Mouse (Mus musculus) intestine, postnatal 0 days (tissue): ENCODE results near the gene Gemin7. TPM values are rescaled to one million over a fixed set of nuclear protein-coding genes. Genes with fewer than 3 reads are reported as not detected.

Experiments used
- ATAC-seq: fragments of 200-750 bp; cut with Nextera tagmentation; 2 replicates; pipeline ENCODE4 v1.8.0; 2017; ENCODE audit warnings: mild to moderate bottlenecking, moderate TSS enrichment, moderate library complexity
- H3K27ac ChIP-seq: fragments of 300-500 bp; sonication (generic); 2 replicates; pipeline ENCODE4 v1.5.1; 2014; ENCODE audit warnings: mild to moderate bottlenecking, low read depth, low read length, moderate library complexity
- H3K27me3 ChIP-seq: fragments of 300-500 bp; sonication (generic); replicated peaks from 2 replicates; pipeline ENCODE4 v1.6.1; 2014; ENCODE audit warnings: low read length, mixed read lengths; ENCODE audit not compliant: control insufficient read depth, insufficient read depth
- H3K36me3 ChIP-seq: fragments of 300-500 bp; sonication (generic); 2 replicates; pipeline ENCODE4 v1.6.1; 2014; ENCODE audit warnings: mild to moderate bottlenecking, moderate library complexity; ENCODE audit not compliant: control insufficient read depth, insufficient read depth
- H3K4me1 ChIP-seq: fragments of 300-500 bp; sonication (generic); replicated peaks from 2 replicates; pipeline ENCODE4 v1.6.1; 2014; ENCODE audit warnings: antibody characterized with exemption, low read length, mixed read lengths; ENCODE audit not compliant: control insufficient read depth, insufficient read depth
- H3K4me2 ChIP-seq: fragments of 300-500 bp; sonication (generic); replicated peaks from 2 replicates; pipeline ENCODE4 v1.6.1; 2014; ENCODE audit warnings: low read depth, mild to moderate bottlenecking, moderate library complexity
- H3K4me3 ChIP-seq: fragments of 300-500 bp; sonication (generic); 2 replicates; pipeline ENCODE4 v1.5.1; 2014; ENCODE audit warnings: low read depth, low read length
- H3K9ac ChIP-seq: fragments of 300-500 bp; sonication (generic); 2 replicates; pipeline ENCODE4 v1.6.1; 2014; ENCODE audit warnings: mild to moderate bottlenecking, low read depth, low read length
- H3K9me3 ChIP-seq: fragments of 300-500 bp; sonication (generic); 2 replicates; pipeline ENCODE4 v1.6.1; 2016; ENCODE audit warnings: mixed run types; ENCODE audit not compliant: control insufficient read depth
- CTCF ChIP-seq: sonication (generic); IDR thresholded peaks from 2 replicates; pipeline ENCODE4 v1.5.1; 2016; ENCODE audit warnings: low read depth, mild to moderate bottlenecking, control low read depth, antibody characterized with exemption, moderate library complexity
- WGBS: fragments of 180-500 bp; shearing (Covaris S2); extraction: QIAGEN DNeasy Blood & Tissue Kit; methylation state at CpG from one replicate; pipeline ENCODE4 v1.1.7; 2014; 5-methylcytosine and 5-hydroxymethylcytosine counted together
- polyA plus RNA-seq: library from polyadenylated mRNA; unstranded; fragments of >200 nt; fragmentation: Nextera tagmentation; extraction: Ambion mirVana; gene quantifications from 2 replicates; pipeline ENCODE4 v1.2.1, GENCODE M21; 2015

The Gemin7 gene
- polyA plus RNA-seq, 1 experiment from 2014 or later = 102 TPM

DNA sequence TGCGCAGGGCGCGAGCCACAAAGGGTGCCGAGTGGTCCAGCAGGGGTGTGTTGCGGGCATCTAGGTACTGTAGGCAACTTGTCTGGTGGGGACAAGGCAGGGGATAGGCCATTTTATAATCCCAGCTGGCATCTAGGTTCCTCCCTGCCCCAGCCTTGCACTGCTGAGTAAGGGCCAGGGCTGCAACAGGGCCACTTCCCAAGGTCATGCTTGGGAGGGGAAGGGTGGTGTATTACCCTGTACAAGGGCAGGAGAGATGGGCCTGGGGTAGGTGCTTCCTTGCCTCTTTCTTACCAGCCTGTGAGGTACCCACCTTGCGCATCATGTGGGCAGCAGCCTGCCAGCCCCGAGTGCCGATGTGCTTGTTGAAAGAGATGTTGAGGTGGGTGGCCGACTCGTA, 42.7 kb downstream of the Gemin7 start:
- H3K36me3 ChIP-seq = peaks cover 61% of the 10 kb centered on the region
- no peak overlapping the region for H3K4me2 ChIP-seq
- TF ChIP-seq CTCF = no peak
- H3K9ac ChIP-seq = no peak overlapping the region
- no peaks in the 10 kb centered on the region for H3K9me3 ChIP-seq
- 98% methylated on average over 10 of the region's 10 CpGs for WGBS
- H3K27me3 ChIP-seq = no peaks in the 10 kb centered on the region
- no peak for ATAC-seq
- no peak overlapping the region for H3K27ac ChIP-seq
- H3K4me3 ChIP-seq = no peak overlapping the region
- no peaks in the 10 kb centered on the region for H3K4me1 ChIP-seq

DNA sequence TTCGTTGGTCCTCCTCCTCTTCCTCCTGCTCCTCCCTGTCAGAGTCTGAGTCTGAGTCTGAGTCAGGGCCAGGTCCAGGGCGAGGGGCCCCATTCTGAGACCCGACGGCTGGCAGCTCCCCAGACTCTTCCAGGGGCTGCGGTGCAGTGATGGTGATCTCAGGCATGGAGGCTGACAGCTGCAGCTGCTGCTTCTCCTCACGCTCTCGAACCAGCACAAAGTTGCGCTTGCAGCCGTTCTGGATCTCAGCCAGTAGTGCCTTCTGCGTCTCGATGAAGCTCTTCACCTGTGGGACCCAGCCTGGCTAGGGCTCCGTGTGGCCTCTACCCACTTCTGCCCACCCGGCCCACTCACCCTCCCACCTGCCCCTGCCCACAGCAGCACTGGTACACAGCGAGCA, 45.2 kb downstream of the Gemin7 start:
- Histone ChIP-seq H3K36me3 (peaks cover 70% of the 10 kb centered on the region), H3K9me3 (no peaks in the 10 kb centered on the region), H3K4me2 (no peak overlapping the region), H3K27me3 (no peaks in the 10 kb centered on the region), H3K4me1 (no peaks in the 10 kb centered on the region), H3K27ac (no peak overlapping the region), H3K9ac (no peak overlapping the region), H3K4me3 (no peak overlapping the region)
- TF ChIP-seq CTCF = no peak
- 85% methylated on average over 14 of the region's 14 CpGs for WGBS
- no peak for ATAC-seq

GRCm38 (mm10) chr7:19531077-19531476, 46.3 kb downstream of the Gemin7 start:
- Histone ChIP-seq H3K4me1 (no peaks in the 10 kb centered on the region), H3K9ac (no peak overlapping the region), H3K27me3 (no peaks in the 10 kb centered on the region), H3K4me3 (no peak overlapping the region), H3K4me2 (no peak overlapping the region), H3K27ac (no peak overlapping the region), H3K9me3 (no peaks in the 10 kb centered on the region), H3K36me3 (peaks cover 70% of the 10 kb centered on the region)
- peak; percentile 46; the same call in 1 of the 2 replicates for ATAC-seq
- WGBS = 56% methylated on average over 10 of the region's 10 CpGs
- peak; percentile 70 for TF ChIP-seq CTCF

DNA sequence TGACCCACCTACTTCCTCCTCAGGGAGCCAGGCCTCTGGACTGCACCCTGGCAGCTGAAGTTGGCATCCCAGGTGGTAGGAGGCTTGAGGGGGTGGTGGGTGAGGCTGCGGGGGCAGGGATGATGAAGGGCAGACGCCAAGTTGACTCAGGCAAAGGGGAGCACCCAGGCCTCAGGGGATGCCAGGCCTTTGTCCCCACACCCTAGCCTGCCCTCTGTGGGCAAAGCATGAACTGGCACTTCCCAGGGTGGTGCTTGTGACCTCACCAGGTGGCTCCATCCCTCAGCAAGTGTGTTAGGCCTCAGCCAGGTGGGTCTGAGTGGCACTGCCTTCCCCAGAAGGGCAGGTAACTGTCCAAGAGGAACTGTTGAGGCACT, 52.3 kb downstream of the Gemin7 start:
- peak; percentile 31; the same call in 1 of the 2 replicates for TF ChIP-seq CTCF
- no peak overlapping the region for H3K9ac ChIP-seq
- H3K4me2 ChIP-seq = no peak overlapping the region
- H3K27ac ChIP-seq = no peak overlapping the region
- H3K4me3 ChIP-seq = no peak overlapping the region
- peaks cover 11% of the 10 kb centered on the region; the same call in 1 of the 2 replicates for H3K36me3 ChIP-seq
- 54% methylated on average over 2 of the region's 2 CpGs for WGBS
- H3K9me3 ChIP-seq = no peaks in the 10 kb centered on the region
- H3K4me1 ChIP-seq = 0 out of 2 replicates have a peak, but pooled peaks cover 6% of the 10 kb centered on the region
- no peak for ATAC-seq
- peaks cover 47% of the 10 kb centered on the region for H3K27me3 ChIP-seq

- H3K27me3 ChIP-seq = peaks cover 52% of the 10 kb centered on the region
- WGBS = 18% methylated on average over 24 of the region's 24 CpGs
- H3K4me2 ChIP-seq = peak overlapping the region; percentile 67
- no peak for TF ChIP-seq CTCF
- H3K9me3 ChIP-seq = no peaks in the 10 kb centered on the region
- peaks cover 8% of the 10 kb centered on the region; the same call in 1 of the 2 replicates for H3K36me3 ChIP-seq
- H3K9ac ChIP-seq = no peak overlapping the region
- 0 out of 2 replicates have a peak, but pooled peaks cover 6% of the 10 kb centered on the region for H3K4me1 ChIP-seq
- no peak overlapping the region for H3K27ac ChIP-seq
- no peak for ATAC-seq
- peak overlapping the region; percentile 31 for H3K4me3 ChIP-seq
Measured at GRCm38 (mm10) chr7:19524420-19525104, 52.8 kb downstream of the Gemin7 start.

GRCm38 (mm10) chr7:19523757-19524419, 53.5 kb downstream of the Gemin7 start:
- H3K36me3 ChIP-seq = 0 out of 2 replicates have a peak, but pooled peaks cover under 1% of the 10 kb centered on the region
- no peak overlapping the region for H3K27ac ChIP-seq
- 0 out of 2 replicates have a peak, but pooled peaks cover 6% of the 10 kb centered on the region for H3K4me1 ChIP-seq
- H3K9me3 ChIP-seq = no peaks in the 10 kb centered on the region
- H3K27me3 ChIP-seq = peaks cover 58% of the 10 kb centered on the region
- H3K4me3 ChIP-seq = peak overlapping the region; percentile 31
- ATAC-seq = no peak; the same call in 1 of the 2 replicates
- TF ChIP-seq CTCF = peak; percentile 70
- WGBS = under 1% methylated on average over 64 of the region's 64 CpGs
- no peak overlapping the region for H3K9ac ChIP-seq
- H3K4me2 ChIP-seq = peak overlapping the region; percentile 67
